Mouse (Mus musculus) right cerebral cortex, adult 2 months (tissue): ENCODE results near the gene Ccdc158.

Source experiments
- DNase-seq, 2 experiments: peaks; one replicate each; pipeline ENCODE4 v3.0.0; 2021 to 2022; ENCODE audit warnings: low spot score in 2 of 2

The Ccdc158 gene

DNA sequence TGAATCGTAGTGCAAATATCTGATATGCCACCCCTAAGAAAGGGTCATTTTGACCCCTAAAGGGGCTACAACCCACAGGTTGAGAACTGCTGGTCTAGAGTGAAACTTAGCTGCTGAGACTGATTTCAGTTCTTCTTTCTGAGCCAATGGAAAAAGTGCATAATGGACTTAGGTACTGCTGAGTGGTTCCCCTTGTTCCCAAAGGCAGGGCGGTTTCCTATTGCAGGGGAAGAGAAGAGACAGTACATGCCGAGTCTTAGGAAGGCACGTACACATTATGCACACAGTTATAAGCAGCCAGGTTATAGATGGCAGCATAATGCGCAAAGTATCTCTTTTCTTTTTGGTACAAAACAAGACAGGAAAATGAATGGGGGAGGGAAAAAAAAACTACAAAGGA is 13.1 kb upstream of the Ccdc158 start:
- DNase-seq = no peak

DNA sequence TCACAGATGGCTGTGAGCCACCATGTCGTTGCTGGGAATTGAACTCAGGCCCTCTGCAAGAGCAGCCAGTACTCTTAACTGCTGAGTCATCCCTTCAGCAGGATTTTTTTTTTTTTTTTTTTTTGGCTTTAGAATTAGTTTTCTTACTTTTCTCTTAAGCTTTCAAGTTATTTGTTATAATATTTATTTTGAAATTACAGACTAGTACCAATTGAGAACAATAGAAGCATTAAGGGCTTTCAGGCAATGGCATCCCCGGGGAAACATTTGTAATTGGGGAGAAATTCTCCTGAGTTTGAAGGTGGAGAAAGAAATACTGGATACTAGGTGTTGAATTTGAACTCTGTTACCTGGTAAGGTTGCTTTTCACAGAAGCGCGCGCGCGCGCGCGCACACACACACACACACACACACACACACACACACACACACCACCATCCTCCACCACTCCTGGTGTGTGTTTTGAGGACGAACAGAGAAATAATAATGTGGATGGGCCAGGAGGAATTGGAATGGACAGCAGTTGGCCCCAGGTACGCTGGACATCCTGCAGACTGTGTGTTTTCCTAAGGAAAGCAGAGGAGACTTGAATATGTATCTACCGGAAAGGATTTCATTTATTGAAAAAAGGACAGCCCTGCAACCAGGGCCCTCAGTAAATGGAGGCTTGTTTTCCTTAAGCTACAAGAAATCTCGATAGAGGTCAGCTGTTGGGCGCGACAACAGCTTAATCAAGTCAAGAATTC is 9.8 kb upstream of the Ccdc158 start:
- no peak for DNase-seq

DNA sequence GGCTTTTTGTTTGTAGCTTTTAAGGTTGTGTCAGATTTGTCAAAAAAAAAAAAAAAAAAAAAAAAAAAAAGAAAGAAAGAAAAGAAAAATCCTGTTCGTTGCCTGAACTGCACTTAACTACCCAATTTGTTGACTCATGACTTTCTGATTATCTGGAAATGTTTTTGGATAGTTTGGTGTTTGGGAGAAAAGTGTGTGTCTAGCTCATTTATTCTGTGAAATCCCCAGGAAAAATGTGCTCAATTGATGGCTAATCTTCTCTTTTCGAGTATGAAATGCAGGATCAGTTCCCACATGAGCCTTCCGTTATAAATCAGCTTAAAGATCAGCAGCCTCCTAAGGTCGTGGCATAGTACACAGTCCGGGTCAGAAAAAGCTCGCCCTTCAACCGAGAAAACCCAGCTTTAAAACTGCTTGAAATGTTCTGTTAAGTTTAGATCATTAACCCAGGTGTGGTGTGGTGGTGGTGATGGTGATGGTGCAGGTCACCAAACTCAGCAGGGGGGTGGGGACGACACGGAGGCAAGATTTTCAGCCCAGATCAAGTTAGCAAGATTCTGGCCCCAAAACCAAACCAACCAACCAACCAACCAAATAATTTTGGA is 8.9 kb upstream of the Ccdc158 start:
- DNase-seq = no peak

DNA sequence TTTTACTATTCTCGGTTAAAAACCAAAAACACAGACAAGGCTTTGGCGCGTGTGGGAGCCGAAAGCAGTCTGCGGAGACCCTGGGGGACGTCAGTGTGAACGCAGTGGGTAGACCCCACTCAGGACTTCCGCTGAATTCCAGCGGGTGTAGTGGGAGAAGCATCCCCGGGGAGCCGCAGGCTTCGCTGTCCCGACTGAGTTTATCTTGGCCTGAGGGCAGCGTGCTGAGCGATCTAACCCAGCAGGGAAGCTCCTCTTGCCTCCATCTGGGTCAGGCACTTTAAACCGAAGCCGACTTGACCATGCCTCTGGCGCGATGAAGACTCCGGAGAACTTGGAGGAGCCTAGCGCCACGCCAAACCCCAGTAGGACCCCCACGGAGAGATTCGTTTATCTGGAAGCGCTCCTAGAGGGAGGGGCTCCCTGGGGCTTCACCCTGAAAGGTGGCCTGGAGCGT is 8.3 kb upstream of the Ccdc158 start, which contains the start of gene Shroom3:
TSS of gene Shroom3 (plus strand) at position 85 of the 457 bp plus-strand sequence.
- peak in 1 of 2 experiments; percentile 6 for DNase-seq

DNA sequence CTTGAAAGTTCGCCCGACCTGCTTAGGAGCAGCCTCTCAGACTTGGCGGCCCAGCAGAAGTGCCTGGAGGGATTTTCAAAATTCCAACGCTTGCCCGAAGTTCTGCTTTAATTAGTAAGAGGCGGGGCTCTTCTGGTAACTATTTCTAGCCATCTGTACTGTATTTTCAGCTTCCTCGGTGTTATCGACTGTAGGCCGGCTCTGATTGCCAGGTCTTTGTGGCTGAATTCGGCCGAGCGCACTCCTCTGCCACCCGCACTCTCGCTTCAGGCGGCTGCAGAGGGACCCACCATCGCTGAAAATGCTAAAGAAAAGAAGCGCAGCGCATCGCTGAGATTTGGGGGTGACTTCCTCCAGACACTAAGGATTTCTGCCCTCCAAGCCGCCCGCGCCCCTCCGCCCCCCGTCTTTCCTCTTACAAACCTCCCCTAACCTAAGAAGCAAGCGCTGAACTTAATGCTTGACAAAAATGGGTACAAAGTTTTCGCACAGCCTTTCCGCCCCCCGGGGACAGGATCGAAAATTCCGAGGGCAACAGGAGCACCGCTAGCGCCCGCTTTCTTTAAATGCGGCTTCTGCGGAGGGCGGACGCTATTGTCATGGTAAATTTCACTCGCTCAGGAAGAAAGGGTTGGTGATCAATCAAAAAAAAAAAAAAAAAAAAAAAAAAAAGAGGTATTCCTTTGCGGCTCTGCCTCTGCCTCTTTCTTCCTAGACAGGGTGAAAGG is 7.7 kb upstream of the Ccdc158 start:
- no peak for DNase-seq

DNA sequence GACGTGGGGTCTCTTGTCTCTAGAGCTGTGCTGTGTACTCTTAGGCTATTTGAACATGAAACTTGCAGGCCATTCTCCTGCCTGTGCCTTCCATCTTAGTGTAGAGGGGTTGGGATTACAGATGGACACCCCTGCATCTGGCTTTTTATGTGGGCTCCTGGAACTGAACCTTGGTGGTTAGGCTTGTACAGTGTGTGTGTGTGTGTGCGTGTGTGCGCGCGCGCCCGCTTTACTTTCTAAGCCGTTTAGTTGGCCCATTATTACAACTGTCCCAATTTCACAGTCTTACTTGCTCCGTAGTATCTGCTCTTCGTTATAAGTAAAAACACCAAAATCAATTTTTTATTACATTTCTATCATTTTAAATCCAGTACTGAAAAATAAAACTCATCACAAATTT is 6.8 kb upstream of the Ccdc158 start:
- DNase-seq = no peak

DNA sequence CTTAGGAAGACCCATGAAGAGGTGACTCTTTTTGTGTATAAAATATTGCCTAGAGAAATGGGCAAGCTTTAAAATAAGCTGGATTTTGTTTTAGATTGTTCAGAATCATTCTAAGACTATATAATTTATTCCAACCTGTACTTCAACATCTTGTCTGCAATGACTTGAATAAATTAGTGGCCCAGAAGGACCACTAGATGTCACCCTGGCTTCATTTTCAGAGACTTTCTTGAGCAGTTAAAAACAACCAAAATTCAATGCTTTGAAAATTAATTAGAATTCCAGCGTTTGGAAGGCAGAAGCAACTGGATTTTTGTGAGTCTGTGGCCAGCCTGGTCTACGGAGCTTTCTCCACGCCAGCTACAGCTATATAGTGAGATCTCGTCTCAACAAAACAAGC is 4.4 kb upstream of the Ccdc158 start:
- peak in 1 of 2 experiments; percentile 58 for DNase-seq

DNA sequence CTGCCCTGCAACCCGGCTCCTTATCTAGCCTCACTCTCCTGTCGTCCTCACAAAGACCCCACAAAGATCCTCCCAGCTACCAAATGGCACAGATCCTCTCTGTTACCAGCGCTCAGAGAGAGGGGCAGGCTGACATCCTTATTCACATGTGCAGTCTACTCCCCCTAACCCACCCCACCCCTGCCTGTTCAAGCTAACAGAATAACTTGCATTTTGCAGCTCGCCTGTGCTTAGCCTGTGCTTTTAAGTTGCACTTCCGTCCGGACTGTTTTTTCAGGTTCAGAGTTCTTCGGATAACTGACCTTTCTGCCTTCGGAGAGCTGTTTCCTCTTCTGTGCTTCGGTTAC is 476 bp upstream of the Ccdc158 start:
- DNase-seq = no peak

DNA sequence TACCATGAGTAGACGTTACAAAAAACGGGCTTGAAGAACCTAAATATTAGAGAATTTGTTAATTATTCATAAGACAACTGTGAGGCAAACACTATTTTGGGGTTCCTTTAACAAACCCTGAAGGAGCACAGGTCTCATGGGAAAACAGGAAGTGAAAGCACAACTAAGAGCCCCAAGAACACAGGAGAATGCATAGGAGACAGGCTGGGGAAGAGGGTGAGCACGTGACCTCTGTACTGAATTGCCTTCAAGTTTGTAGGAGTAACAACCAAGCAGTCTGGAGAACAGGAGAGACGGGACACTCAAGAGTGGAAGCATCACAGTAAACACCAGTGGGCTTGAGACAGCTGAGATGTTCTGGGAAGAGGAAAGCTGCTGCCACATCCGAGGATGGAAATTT is 8.2 kb downstream of the Ccdc158 start:
- no peak for DNase-seq

DNA sequence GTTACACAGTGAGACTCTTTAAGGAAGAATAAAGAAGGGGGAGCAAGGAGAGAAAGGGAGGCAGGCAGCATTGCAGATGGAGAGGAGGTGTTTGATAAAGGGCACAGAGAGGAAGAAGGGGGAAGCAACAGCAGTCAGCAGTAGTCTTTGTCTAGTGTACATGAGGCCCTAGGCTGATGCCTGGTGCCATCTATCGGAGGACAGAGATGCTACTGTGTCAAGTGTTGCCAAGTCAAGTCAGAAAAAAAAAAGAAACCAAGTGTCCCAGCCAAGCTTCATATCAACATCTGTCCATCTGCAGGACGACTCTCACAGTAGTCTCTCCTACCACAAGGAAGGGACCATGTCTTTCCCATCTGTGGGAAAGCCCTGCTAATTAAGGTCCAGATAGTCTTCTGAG is 10.8 kb downstream of the Ccdc158 start:
- no peak for DNase-seq

DNA sequence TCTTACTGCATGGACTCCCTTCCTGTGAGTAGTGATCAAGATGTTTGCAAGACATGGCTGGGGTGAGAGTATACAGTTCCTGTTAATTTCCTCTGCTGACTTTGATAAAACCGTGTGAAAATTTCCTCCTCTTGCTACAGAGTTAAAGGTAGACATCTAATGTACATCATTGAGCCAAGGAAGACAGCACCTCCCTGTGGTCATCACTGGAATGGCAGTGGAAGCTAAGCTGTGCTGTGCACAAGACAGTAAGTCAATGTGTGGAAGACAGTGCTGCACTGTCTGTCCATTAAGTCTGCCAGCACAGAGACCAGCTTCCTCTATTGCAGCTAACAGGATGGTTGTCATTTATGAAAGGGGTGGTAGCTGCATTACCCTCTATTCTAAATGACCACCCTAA is 18.8 kb downstream of the Ccdc158 start:
- peak; percentile 83 to 84 for DNase-seq

DNA sequence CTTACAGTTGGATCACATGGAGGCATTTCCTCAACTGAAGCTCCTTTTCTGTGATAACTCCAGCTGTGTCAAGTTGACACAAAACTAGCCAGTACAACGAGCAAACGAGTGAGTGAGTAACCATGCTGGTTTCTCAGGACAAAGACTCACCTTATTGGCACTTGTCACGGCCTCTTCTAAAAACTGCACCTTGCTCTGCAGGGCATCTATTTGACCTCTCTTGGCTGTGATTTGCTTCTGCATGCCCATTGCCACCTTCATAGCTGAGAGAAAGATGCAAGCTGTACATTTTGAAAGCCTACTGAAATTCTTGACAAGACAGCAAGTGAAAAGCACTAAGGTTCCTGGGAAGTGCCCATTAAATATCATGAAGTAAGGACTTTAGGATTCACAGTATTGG is 34.2 kb downstream of the Ccdc158 start:
- DNase-seq = no peak

DNA sequence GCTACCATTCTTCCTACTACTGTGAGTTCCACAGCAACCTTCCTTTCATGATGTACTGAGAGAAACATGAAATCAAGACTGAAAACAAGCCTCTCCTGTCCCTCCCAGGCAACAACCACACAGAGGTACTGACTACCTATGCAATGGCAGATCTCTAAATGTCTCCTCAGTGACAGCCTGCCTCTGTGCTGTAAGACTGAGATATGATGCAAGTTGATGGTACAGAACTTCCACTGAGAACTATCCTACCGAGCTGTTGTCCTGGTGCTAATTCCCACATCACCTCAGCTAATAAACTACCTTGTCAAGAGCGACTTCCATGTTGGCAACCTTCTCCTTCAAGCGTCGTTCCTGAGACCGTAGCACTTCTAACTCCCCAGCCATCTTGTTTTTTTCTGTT is 39.2 kb downstream of the Ccdc158 start:
- DNase-seq = no peak

DNA sequence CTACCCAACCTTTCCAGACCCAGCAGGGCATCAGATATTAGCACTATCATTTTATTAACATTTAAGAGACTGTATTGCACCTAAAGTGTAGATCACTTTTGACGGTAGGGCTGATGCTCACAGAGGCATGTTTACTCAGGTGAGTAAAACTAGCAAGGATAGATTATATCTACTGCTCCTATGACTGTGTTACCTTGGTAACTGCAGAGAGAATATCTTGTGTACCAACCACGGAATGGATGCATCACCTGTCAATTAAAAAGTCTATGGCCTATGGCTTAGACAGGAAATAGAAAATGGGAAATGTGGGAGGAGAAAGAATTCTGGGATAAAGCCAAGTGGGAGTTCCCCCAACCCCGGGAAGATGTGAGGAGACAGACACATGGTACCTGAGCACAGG is 40.2 kb downstream of the Ccdc158 start:
- no peak for DNase-seq

DNA sequence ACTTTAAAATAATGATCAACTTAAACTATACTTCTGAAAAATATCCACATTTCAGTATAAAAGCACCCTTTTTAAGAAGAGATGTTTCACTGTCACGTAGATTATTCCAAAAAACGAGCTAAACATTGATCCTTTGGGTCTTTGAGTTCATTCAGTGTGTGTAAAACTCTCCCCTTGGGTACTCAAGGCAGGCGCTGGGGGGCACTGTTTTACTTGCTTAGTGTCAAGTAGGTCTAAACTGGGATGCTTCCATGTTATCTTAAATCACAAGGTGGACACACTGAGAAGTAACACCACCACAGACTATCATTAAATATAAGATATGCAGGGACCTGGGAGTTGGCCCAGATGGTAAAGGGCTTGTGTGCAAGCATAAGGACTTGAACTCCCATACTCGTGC is 41.5 kb downstream of the Ccdc158 start:
- no peak for DNase-seq

DNA sequence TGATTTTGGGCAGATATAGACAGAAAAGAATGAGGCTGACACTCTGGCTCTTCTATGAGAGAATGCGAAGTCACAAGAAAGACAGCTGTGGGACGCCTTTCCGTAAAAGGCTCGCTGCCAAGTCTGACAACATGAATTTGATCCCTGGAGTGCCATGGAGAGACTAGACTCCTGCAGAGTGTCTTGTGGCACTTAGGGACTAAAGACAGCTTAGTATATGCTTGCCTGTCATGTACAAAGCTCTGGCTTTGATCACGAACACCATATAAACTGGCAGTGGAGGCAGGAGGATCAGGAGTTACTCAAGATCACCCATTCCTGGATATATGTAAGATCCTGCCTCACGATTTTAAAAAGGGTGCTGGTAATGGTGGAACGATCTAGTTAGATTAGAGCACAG is 47.2 kb downstream of the Ccdc158 start:
- DNase-seq = no peak

DNA sequence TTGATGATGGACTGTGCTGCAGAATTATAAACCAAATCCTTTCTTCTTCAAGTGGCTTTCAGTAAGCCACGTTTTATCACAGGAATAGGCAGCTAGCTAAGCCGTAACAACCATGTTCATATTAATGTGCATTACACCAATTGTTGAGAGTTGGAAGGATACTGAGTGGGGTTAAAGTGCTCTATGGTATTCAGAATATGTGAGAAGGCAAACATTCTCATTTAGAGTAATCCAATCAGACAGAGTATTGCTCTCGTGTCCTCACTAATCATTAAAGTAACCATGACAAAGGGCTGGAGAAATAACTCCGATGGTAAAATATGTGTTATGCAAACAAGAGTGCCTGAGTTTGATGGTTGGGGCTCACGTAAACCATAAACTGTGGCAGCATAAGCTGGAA is 53.2 kb downstream of the Ccdc158 start:
- no peak for DNase-seq

DNA sequence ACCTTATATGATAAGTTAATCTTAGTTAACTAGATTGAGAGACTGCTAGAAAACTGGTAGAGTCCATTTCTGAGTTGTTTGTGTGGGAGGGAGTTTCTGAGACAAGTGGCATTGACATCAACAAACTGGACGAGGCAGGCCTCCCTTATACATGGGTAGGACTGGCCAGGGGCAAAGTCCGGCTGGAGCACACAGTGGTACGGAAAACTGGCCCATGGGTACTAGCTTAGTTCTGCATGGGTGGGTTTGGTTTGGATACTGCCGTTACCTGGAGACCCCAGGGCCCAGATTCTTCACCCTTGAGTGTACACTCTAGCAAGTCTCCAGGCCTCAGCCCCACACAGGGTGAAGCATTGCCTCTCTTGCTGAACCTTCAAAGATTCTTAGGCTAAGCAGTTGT is 62.3 kb downstream of the Ccdc158 start:
- DNase-seq = no peak

DNA sequence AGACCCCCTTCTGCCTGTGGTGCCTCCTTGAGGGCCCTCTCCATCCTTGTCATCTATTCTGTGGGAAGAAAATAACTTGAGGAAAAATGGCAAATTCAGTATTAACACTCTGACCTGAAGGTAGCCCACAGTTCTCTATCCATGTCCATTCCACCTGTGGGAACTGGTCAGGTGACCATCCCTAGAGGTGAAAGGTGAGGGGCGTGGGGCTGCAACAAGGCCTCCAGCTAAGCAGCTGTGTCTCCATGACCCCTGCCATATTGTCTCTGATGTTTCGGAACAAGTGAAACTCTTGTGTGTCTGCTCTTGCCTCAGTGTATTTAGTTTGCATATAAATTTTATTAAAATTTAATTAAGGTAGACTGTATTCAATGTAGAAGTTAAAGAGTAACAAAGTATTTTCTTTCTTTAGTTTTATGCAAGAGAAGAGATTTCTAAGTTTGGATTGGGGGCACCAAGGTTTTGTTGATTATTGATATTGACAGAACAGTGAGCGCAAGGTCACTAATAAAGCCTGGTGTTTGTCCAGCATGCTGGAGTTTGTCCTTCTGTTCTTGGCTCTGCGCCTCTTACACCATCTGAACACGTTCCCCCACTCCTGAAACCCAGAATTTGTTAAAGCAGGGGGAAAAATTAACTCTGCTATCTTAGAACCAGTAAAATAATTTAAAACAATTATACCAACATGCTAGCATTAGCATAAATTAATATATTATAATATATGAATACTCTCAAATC is 67.4 kb downstream of the Ccdc158 start:
- DNase-seq = no peak

DNA sequence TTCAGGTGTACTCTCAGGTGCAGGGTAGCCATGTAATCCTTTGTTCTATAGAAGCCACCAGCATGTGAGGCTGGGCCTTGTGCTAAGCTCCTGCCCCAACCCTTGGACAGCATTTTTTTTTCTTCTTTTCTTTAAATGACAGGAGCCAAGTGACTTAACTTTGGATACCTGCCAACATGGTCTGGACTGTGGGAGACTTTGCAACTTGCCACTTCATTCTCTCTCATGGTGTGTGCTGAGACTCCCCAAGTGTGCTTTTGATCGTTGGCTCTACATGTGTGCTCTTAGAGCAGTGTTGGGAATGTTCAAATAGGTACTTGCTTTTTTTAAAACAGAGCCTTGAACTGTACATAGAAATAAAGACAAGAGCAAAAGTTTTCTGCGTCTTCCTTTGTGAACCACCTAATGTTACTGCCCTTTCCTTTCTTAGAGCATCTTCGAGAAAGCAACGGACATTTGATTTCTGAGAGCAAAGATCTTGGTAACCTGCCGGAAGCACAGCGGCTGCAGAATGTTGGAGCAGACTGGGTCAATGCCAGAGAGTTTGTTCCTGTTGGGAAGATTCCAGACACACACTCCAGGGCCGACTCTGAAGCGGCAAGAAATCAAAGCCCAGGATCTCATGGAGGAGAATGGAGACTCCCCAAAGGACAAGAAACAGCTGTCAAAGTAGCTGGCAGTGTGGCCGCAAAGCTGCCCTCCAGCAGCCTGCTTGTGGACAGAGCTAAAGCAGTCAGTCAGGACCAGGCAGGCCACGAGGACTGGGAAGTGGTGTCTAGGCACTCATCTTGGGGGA is 70.4 kb downstream of the Ccdc158 start:
- DNase-seq = no peak
